Mouse (Mus musculus) lung, adult 2 months (tissue): ENCODE results near the gene Dnajb5.

Source experiments
- CTCF ChIP-seq: fragments of 200-500 bp; IDR thresholded peaks from 2 replicates; pipeline ENCODE4 v1.5.1; 2011; ENCODE audit warnings: mild to moderate bottlenecking, low read length, control low read depth; ENCODE audit not compliant: insufficient read depth
- POLR2A ChIP-seq: fragments of 200-500 bp; IDR thresholded peaks from 2 replicates; pipeline ENCODE4 v1.6.1; 2011; ENCODE audit warnings: low read depth, mild to moderate bottlenecking, control low read depth, low read length, borderline replicate concordance; ENCODE audit errors: extremely low read depth

DNA sequence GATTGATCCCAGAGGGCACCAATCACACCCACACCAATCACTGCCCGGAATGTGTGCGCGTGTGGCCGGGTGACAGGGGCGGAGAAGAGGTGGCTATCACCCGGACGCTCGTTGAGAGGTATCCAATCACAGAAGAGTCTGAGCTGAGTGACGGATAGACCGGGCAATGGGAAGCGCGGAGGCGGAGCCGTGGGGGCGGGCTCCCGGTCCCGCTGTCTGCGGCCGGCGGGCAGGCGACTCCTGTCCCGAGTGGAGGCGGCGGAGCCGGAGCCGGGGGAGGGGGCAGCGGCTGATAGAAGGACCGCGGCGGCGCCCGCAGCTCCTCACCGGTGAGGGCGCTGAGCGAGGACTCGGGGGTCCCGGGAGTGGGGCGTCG, at the start of gene Dnajb5:
- TF ChIP-seq CTCF, result no peak
- TF ChIP-seq POLR2A, result no peak
